In genomic region chr7:30089405-30089804, GRCm38 (mm10) we compare ENCODE assay signal across 9 mouse cellular contexts. TPM values are rescaled to one million over a fixed set of nuclear protein-coding genes. Genes with fewer than 3 reads are reported as not detected.
DNase-seq lines count a peak whose midpoint lies in the region; ATAC-seq lines count a peak whose summit lies in the region.
"Had no signal": no experiment of that assay in that cellular context is flagged by ENCODE, and none has a peak within 500 bp of the region (broad histone marks: within the 10 kb centered on the region; RNA-seq: fewer than 3 reads in every experiment).

No protein-coding gene starts in this region.

- DNase-seq in heart, adult 9 months (ENCODE audit: low spot score in 2 of 2): no peak
- DNase-seq in gastrocnemius, adult 8-10 months (ENCODE audit: low spot score in 2 of 2): no peak
- DNase-seq in adrenal gland, postnatal 14 days: no peak
- DNase-seq in kidney, adult 18-20 months: no peak
- DNase-seq: layer of hippocampus, postnatal 36 days had no signal

- no peaks in the 10 kb centered on the region for H3K27me3 ChIP-seq in heart, embryonic 13.5 days (replicated peaks)
- H3K27me3 ChIP-seq in hindbrain, embryonic 12.5 days: no peaks in the 10 kb centered on the region
- H3K27me3 ChIP-seq in midbrain, embryonic 12.5 days: no peaks in the 10 kb centered on the region

- 27% methylated on average over 6 of the region's 6 CpGs for WGBS in heart, embryonic 13.5 days
- WGBS in hindbrain, embryonic 12.5 days: 11% methylated on average over 6 of the region's 6 CpGs
- 15% methylated on average over 6 of the region's 6 CpGs for WGBS in midbrain, embryonic 12.5 days

- no peaks in the 10 kb centered on the region for H3K9me3 ChIP-seq in heart, embryonic 13.5 days
- H3K9me3 ChIP-seq in hindbrain, embryonic 12.5 days (replicated peaks): 0 out of 2 replicates have a peak, but pooled peaks cover 4% of the 10 kb centered on the region
- H3K9me3 ChIP-seq in midbrain, embryonic 12.5 days: no peaks in the 10 kb centered on the region

- peaks cover 25% of the 10 kb centered on the region for H3K4me1 ChIP-seq in heart, embryonic 13.5 days
- peaks cover 3% of the 10 kb centered on the region; the same call in 1 of the 2 replicates for H3K4me1 ChIP-seq in brown adipose tissue, adult 24 weeks (ENCODE audit: control insufficient read depth, insufficient read depth, insufficient read length, low read length)
- H3K4me1 ChIP-seq in hindbrain, embryonic 12.5 days: peaks cover 23% of the 10 kb centered on the region
- H3K4me1 ChIP-seq in midbrain, embryonic 12.5 days: peaks cover 29% of the 10 kb centered on the region

- H3K4me2 ChIP-seq in heart, embryonic 13.5 days: peak overlapping the region; percentile 82
- peak overlapping the region; percentile 66 for H3K4me2 ChIP-seq in hindbrain, embryonic 12.5 days (replicated peaks)
- H3K4me2 ChIP-seq in midbrain, embryonic 12.5 days (replicated peaks): peak overlapping the region; percentile 62

- peak overlapping the region; percentile 72 for H3K4me3 ChIP-seq in heart, embryonic 13.5 days
- H3K4me3 ChIP-seq in brown adipose tissue, adult 24 weeks (ENCODE audit: insufficient read depth, low read depth, low read length): peak overlapping the region; percentile 36
- H3K4me3 ChIP-seq in hindbrain, embryonic 12.5 days: peak overlapping the region; percentile 61
- peak overlapping the region; percentile 63 for H3K4me3 ChIP-seq in midbrain, embryonic 12.5 days

- no peak for ATAC-seq in heart, embryonic 13.5 days (ENCODE audit: extremely low read depth, insufficient number of reproducible peaks, low FRiP score, low TSS enrichment)
- ATAC-seq in hindbrain, embryonic 12.5 days (ENCODE audit: low FRiP score): no peak
- no peak for ATAC-seq in midbrain, embryonic 12.5 days (ENCODE audit: low FRiP score, low read depth)

- H3K36me3 ChIP-seq in heart, embryonic 13.5 days: peaks cover 26% of the 10 kb centered on the region
- H3K36me3 ChIP-seq in hindbrain, embryonic 12.5 days: peaks cover 27% of the 10 kb centered on the region
- H3K36me3 ChIP-seq in midbrain, embryonic 12.5 days: peaks cover 27% of the 10 kb centered on the region

- H3K27ac ChIP-seq in heart, embryonic 13.5 days (replicated peaks): peak overlapping the region; percentile 81; the same call in 1 of the 2 replicates
- H3K27ac ChIP-seq in brown adipose tissue, adult 24 weeks (replicated peaks; ENCODE audit: low read depth, low read length): no peak overlapping the region
- no peak overlapping the region for H3K27ac ChIP-seq in hindbrain, embryonic 12.5 days
- no peak overlapping the region for H3K27ac ChIP-seq in midbrain, embryonic 12.5 days (replicated peaks)

- peak overlapping the region; percentile 88 for H3K9ac ChIP-seq in heart, embryonic 13.5 days
- H3K9ac ChIP-seq in hindbrain, embryonic 12.5 days: peak overlapping the region; percentile 73
- peak overlapping the region; percentile 68 for H3K9ac ChIP-seq in midbrain, embryonic 12.5 days (replicated peaks)

RNA-seq across cellular contexts. Expression of gene Gm26920, which starts 0.8 kb away (rescaled TPM):
- 0.29 TPM in 1 of 2 replicates, not detected in the other for polyA plus RNA-seq in heart, embryonic 13.5 days (2015; fragmentation: Nextera tagmentation; extraction: Ambion mirVana)
- polyA plus RNA-seq in brown adipose tissue, adult 24 weeks (2012; ENCODE audit: insufficient read depth, insufficient read length, missing spikeins): not detected in 2 replicates
- 0.80 and 0.82 TPM in 2 replicates for polyA plus RNA-seq in hindbrain, embryonic 12.5 days (2016; fragmentation: Nextera tagmentation; extraction: Ambion mirVana)
- 1.0 and 4.5 TPM in 2 replicates for polyA plus RNA-seq in midbrain, embryonic 12.5 days (2016; fragmentation: Nextera tagmentation; extraction: Ambion mirVana)
- 1 to 10 TPM in 1 of 4 experiments, not detected in 3; 1.9 TPM for total RNA-seq in gastrocnemius, adult 8-10 months (2022)
- total RNA-seq in adrenal gland, postnatal 14 days (2021): 0.45 and 1.4 TPM in 2 replicates

RNA-seq across cellular contexts. Expression of gene Zfp566, which starts 0.9 kb away (rescaled TPM):
- 4.7 and 6.0 TPM in 2 replicates for polyA plus RNA-seq in heart, embryonic 13.5 days (2015; fragmentation: Nextera tagmentation; extraction: Ambion mirVana)
- polyA plus RNA-seq in brown adipose tissue, adult 24 weeks (2012; ENCODE audit: insufficient read depth, insufficient read length, missing spikeins): 2.4 and 2.5 TPM in 2 replicates
- 13.7 and 16.2 TPM in 2 replicates for polyA plus RNA-seq in hindbrain, embryonic 12.5 days (2016; fragmentation: Nextera tagmentation; extraction: Ambion mirVana)
- 13.6 and 16.3 TPM in 2 replicates for polyA plus RNA-seq in midbrain, embryonic 12.5 days (2016; fragmentation: Nextera tagmentation; extraction: Ambion mirVana)
- 1 to 10 TPM; 2.3 to 3.7 (median 3.0) TPM for total RNA-seq in gastrocnemius, adult 8-10 months (2022)
- total RNA-seq in adrenal gland, postnatal 14 days (2021): 1.6 and 2.5 TPM in 2 replicates

RNA-seq across cellular contexts. Expression of gene Zfp260, which starts 5.2 kb away (rescaled TPM):
- 70.2 and 76.4 TPM in 2 replicates for polyA plus RNA-seq in heart, embryonic 13.5 days (2015; fragmentation: Nextera tagmentation; extraction: Ambion mirVana)
- polyA plus RNA-seq in brown adipose tissue, adult 24 weeks (2012; ENCODE audit: insufficient read depth, insufficient read length, missing spikeins): 32.4 and 34.3 TPM in 2 replicates
- polyA plus RNA-seq in hindbrain, embryonic 12.5 days (2016; fragmentation: Nextera tagmentation; extraction: Ambion mirVana): 121 and 126 TPM in 2 replicates
- 134 and 136 TPM in 2 replicates for polyA plus RNA-seq in midbrain, embryonic 12.5 days (2016; fragmentation: Nextera tagmentation; extraction: Ambion mirVana)
- total RNA-seq in gastrocnemius, adult 8-10 months (2022): 10 to 100 TPM; 34.0 to 49.3 (median 42.0) TPM
- 36.9 and 45.6 TPM in 2 replicates for total RNA-seq in adrenal gland, postnatal 14 days (2021)

RNA-seq across cellular contexts. Expression of gene Zfp82, which starts 16.7 kb away (rescaled TPM):
- 4.2 and 4.6 TPM in 2 replicates for polyA plus RNA-seq in heart, embryonic 13.5 days (2015; fragmentation: Nextera tagmentation; extraction: Ambion mirVana)
- polyA plus RNA-seq in brown adipose tissue, adult 24 weeks (2012; ENCODE audit: insufficient read depth, insufficient read length, missing spikeins): 1.8 and 2.1 TPM in 2 replicates
- 9.8 and 10.1 TPM in 2 replicates for polyA plus RNA-seq in hindbrain, embryonic 12.5 days (2016; fragmentation: Nextera tagmentation; extraction: Ambion mirVana)
- 10.4 and 11.2 TPM in 2 replicates for polyA plus RNA-seq in midbrain, embryonic 12.5 days (2016; fragmentation: Nextera tagmentation; extraction: Ambion mirVana)
- 1 to 10 TPM in 3 of 4 experiments, under 1 TPM in 1; 0.19 to 2.2 (median 1.6) TPM for total RNA-seq in gastrocnemius, adult 8-10 months (2022)
- total RNA-seq in adrenal gland, postnatal 14 days (2021): 2.7 TPM in 1 of 2 replicates, not detected in the other

RNA-seq across cellular contexts. Expression of gene Zfp382, which starts 32.3 kb away (rescaled TPM):
- 9.6 and 10.0 TPM in 2 replicates for polyA plus RNA-seq in heart, embryonic 13.5 days (2015; fragmentation: Nextera tagmentation; extraction: Ambion mirVana)
- polyA plus RNA-seq in brown adipose tissue, adult 24 weeks (2012; ENCODE audit: insufficient read depth, insufficient read length, missing spikeins): 1.1 TPM in 1 of 2 replicates, not detected in the other
- polyA plus RNA-seq in hindbrain, embryonic 12.5 days (2016; fragmentation: Nextera tagmentation; extraction: Ambion mirVana): 14.0 and 14.6 TPM in 2 replicates
- polyA plus RNA-seq in midbrain, embryonic 12.5 days (2016; fragmentation: Nextera tagmentation; extraction: Ambion mirVana): 17.0 and 18.8 TPM in 2 replicates
- 1 to 10 TPM in 1 of 4 experiments, under 1 TPM in 3; 0.87 to 1.1 (median 0.95) TPM for total RNA-seq in gastrocnemius, adult 8-10 months (2022)
- total RNA-seq in adrenal gland, postnatal 14 days (2021): 3.9 and 5.7 TPM in 2 replicates
